Mouse (Mus musculus): ENCODE data around the gene Psmb4.
"Not testable (repeated sequence)": the region's sequence is repeated elsewhere in the genome, so short reads cannot be mapped to it uniquely, and the experiment has no call there.

Gene Psmb4

GRCm38 (mm10) chr3:94911050-94911693 is 24.4 kb upstream of the Psmb4 start:
- no peak for ATAC-seq (ENCODE audit: insufficient number of reproducible peaks, low FRiP score, low TSS enrichment)

GRCm38 (mm10) chr3:94906482-94906881 is 19.7 kb upstream of the Psmb4 start:
- no peak for ATAC-seq (ENCODE audit: insufficient number of reproducible peaks, low FRiP score, low TSS enrichment)

- not testable (repeated sequence) for ATAC-seq (ENCODE audit: insufficient number of reproducible peaks, low FRiP score, low TSS enrichment)
Observed at GRCm38 (mm10) chr3:94904759-94905158, 18.0 kb upstream of the Psmb4 start.

GRCm38 (mm10) chr3:94902747-94903146 is 16.0 kb upstream of the Psmb4 start:
- ATAC-seq (ENCODE audit: insufficient number of reproducible peaks, low FRiP score, low TSS enrichment), result no peak

- no peak for ATAC-seq (ENCODE audit: insufficient number of reproducible peaks, low FRiP score, low TSS enrichment)
Observed at GRCm38 (mm10) chr3:94894076-94894475, 7.3 kb upstream of the Psmb4 start.

- no peak for ATAC-seq (ENCODE audit: insufficient number of reproducible peaks, low FRiP score, low TSS enrichment)
Observed at GRCm38 (mm10) chr3:94888595-94888994, 1.8 kb upstream of the Psmb4 start.

GRCm38 (mm10) chr3:94882579-94882978 is 4.2 kb downstream of the Psmb4 start:
- ATAC-seq (ENCODE audit: insufficient number of reproducible peaks, low FRiP score, low TSS enrichment), result no peak

- ATAC-seq (ENCODE audit: insufficient number of reproducible peaks, low FRiP score, low TSS enrichment), result no peak
Observed at GRCm38 (mm10) chr3:94881840-94882239, 4.9 kb downstream of the Psmb4 start.

GRCm38 (mm10) chr3:94878618-94879017 is 8.1 kb downstream of the Psmb4 start:
- ATAC-seq (ENCODE audit: insufficient number of reproducible peaks, low FRiP score, low TSS enrichment), result no peak

GRCm38 (mm10) chr3:94869011-94869410 is 17.8 kb downstream of the Psmb4 start:
- ATAC-seq (ENCODE audit: insufficient number of reproducible peaks, low FRiP score, low TSS enrichment), result no peak

GRCm38 (mm10) chr3:94859471-94859870 is 27.3 kb downstream of the Psmb4 start:
- no peak for ATAC-seq (ENCODE audit: insufficient number of reproducible peaks, low FRiP score, low TSS enrichment)

- no peak for ATAC-seq (ENCODE audit: insufficient number of reproducible peaks, low FRiP score, low TSS enrichment)
Observed at GRCm38 (mm10) chr3:94852215-94852614, 34.5 kb downstream of the Psmb4 start.

GRCm38 (mm10) chr3:94851731-94852130 is 35.0 kb downstream of the Psmb4 start:
- no peak for ATAC-seq (ENCODE audit: insufficient number of reproducible peaks, low FRiP score, low TSS enrichment)

GRCm38 (mm10) chr3:94849338-94849737 is 37.4 kb downstream of the Psmb4 start:
- ATAC-seq (ENCODE audit: insufficient number of reproducible peaks, low FRiP score, low TSS enrichment), result no peak

- ATAC-seq (ENCODE audit: insufficient number of reproducible peaks, low FRiP score, low TSS enrichment), result no peak
Observed at GRCm38 (mm10) chr3:94847382-94847781, 39.4 kb downstream of the Psmb4 start.

- no peak for ATAC-seq (ENCODE audit: insufficient number of reproducible peaks, low FRiP score, low TSS enrichment)
Observed at GRCm38 (mm10) chr3:94839101-94839500, 47.7 kb downstream of the Psmb4 start.

GRCm38 (mm10) chr3:94838631-94839030 is 48.1 kb downstream of the Psmb4 start:
- ATAC-seq (ENCODE audit: insufficient number of reproducible peaks, low FRiP score, low TSS enrichment), result no peak

- peak; percentile 78 for ATAC-seq (ENCODE audit: insufficient number of reproducible peaks, low FRiP score, low TSS enrichment)
Observed at GRCm38 (mm10) chr3:94837959-94838496, 48.7 kb downstream of the Psmb4 start.

- ATAC-seq (ENCODE audit: insufficient number of reproducible peaks, low FRiP score, low TSS enrichment), result peak; percentile 92
Observed at GRCm38 (mm10) chr3:94837183-94837890, 49.4 kb downstream of the Psmb4 start, which contains the start of gene Pogz. Gene Pogz (plus strand): TSS chr3:94837567.

- ATAC-seq (ENCODE audit: insufficient number of reproducible peaks, low FRiP score, low TSS enrichment), result no peak
Observed at GRCm38 (mm10) chr3:94835396-94835795, 51.4 kb downstream of the Psmb4 start.
